Mouse (Mus musculus) left cerebral cortex, adult 2 months (tissue): Measurements from ENCODE around the gene Gapt. TPM values are rescaled to one million over a fixed set of nuclear protein-coding genes. Genes with fewer than 3 reads are reported as not detected.
A peak's percentile ranks its signal among the peaks of the same experiment; 100 is the strongest.
"Not testable (repeated sequence)": the region's sequence is repeated elsewhere in the genome, so short reads cannot be mapped to it uniquely, and the experiment has no call there.

Experiments
- DNase-seq, 2 experiments: peaks; one replicate each; pipeline ENCODE4 v3.0.0; 2021 to 2022; ENCODE audit warnings: low spot score in 2 of 2, mixed read lengths in 1 of 2; ENCODE audit errors: extremely low spot score in 1 of 2
- H3K27ac ChIP-seq: fragments of 200-600 bp; 2 replicates; pipeline ENCODE4 v1.8.1; 2022
- H3K4me3 ChIP-seq: fragments of 200-600 bp; 2 replicates; pipeline ENCODE4 v1.8.1; 2022
- CTCF ChIP-seq: fragments of 200-600 bp; IDR thresholded peaks from 2 replicates; pipeline ENCODE4 v1.8.1; 2022; ENCODE audit warnings: antibody characterized with exemption, mild to moderate bottlenecking, moderate library complexity
- intact Hi-C: fragments of 180-260 bp; cut with DNase I; formaldehyde crosslinking; loops from one replicate; pipeline ENCODE4 v1.15.1; 2025
- long read RNA-seq, 2 experiments: library from polyadenylated mRNA; stranded (forward); transcript quantifications; one replicate each; pipeline ENCODE4 v2.0.0; 2021; ENCODE audit warnings: borderline mapping rate in 2 of 2
- total RNA-seq, 2 experiments: library from RNA; stranded (reverse); gene quantifications; 2 replicates each; pipeline ENCODE4 v1.2.3; 2021

Gene Gapt
- not detected for total RNA-seq
- long read RNA-seq, experiment 1, result 0 reads
- long read RNA-seq, experiment 2, result 0 reads

DNA sequence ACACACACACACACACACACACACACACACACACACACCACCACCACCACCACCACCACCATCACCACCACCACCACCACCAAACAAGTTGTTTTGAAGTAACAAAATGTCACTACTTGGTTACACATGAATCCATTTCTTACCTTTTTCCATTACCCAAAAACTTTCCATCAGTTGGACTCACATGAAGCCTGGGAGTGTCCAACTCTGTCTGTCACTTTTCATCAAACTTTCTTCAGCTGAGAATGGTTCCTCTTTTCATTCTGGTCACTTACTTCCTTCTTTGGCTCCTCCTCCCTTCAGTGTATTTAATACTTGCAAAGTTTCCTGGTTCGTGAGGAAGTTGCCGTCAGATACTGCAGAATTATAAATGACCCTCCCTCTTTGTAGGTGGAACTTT is at the start of gene Gapt:
Gapt (minus strand) TSS at position 259 of the 400 bp plus-strand sequence.
- Histone ChIP-seq H3K4me3 (no peak within 1 kb of the TSS), H3K27ac (no peak within 1 kb of the TSS)
- no peak for TF ChIP-seq CTCF
- intact Hi-C loops, result no loop called here
- no peak for DNase-seq

GRCm38 (mm10) chr13:110406152-110406551 is 49.2 kb upstream of the Gapt start:
- H3K4me3 ChIP-seq, result no peak overlapping the region
- intact Hi-C loops, result no loop called here
- no peak for TF ChIP-seq CTCF
- H3K27ac ChIP-seq, result no peak overlapping the region
- DNase-seq, result no peak

DNA sequence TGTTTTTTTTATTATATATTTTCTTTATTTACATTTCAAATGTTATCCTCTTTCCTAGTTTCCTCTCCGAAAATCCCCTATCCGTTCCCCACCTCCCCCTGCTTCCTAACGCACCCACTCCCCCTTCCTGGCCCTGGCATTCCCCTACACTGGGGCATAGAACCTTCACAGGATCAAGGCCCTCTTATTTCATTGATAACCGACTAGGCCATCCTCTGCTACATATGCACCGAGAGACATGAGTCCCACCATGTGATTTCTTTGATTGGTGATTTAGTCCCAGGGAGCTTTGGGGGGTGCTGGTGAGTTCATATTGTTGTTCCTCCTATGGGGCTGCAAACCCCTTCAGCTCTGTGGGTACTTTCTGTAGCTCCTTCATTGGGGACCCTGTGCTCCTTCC is 47.7 kb upstream of the Gapt start:
- intact Hi-C loops, result loop anchor here (5.0 kb wide), 2 partner anchors 88 to 138 kb away; no protein-coding TSS in a partner anchor
- not testable (repeated sequence) for DNase-seq, H3K27ac ChIP-seq, H3K4me3 ChIP-seq

- no peak for DNase-seq
- no peak for TF ChIP-seq CTCF
- intact Hi-C loops, result loop anchor here (5.0 kb wide), 2 partner anchors 88 to 138 kb away; no protein-coding TSS in a partner anchor
- Histone ChIP-seq H3K27ac (no peak overlapping the region), H3K4me3 (no peak overlapping the region)
Measured at GRCm38 (mm10) chr13:110404059-110404458, 47.1 kb upstream of the Gapt start.

DNA sequence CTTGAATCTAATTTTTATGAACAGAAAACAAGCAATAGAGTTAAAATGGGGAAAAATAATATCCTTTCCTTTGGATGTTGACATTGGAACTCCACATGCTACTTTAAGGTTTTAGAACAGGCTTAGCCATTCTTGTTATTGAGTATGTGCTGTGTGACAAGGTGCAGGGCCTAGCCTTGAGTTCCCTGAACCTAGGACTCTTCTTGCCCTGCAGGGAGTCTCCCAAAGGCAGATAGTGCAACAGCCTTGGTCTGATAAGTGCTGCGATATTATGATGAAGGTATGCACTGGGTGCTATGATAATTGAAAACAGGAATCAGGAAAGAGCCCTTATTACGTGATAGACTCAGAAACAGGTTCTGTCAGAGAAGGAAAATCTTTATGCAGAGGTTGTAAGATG is 44.9 kb upstream of the Gapt start:
- Histone ChIP-seq H3K27ac (no peak overlapping the region), H3K4me3 (no peak overlapping the region)
- intact Hi-C loops, result loop anchor here (2.0 to 5.0 kb wide), 3 partner anchors 90 to 157 kb away; no protein-coding TSS in a partner anchor
- TF ChIP-seq CTCF, result no peak
- DNase-seq, result no peak

- no peak for DNase-seq
- Histone ChIP-seq H3K27ac (peak overlapping the region; percentile 11; the same call in 1 of the 2 replicates), H3K4me3 (no peak overlapping the region; the same call in 1 of the 2 replicates)
- intact Hi-C loops, result loop anchor here (5.0 kb wide), 2 partner anchors 91 to 141 kb away; no protein-coding TSS in a partner anchor
- TF ChIP-seq CTCF, result no peak
Measured at GRCm38 (mm10) chr13:110401443-110401842, 44.4 kb upstream of the Gapt start.

GRCm38 (mm10) chr13:110398513-110399270 is 41.7 kb upstream of the Gapt start:
- peak overlapping the region; percentile 93 for H3K4me3 ChIP-seq
- peak overlapping the region; percentile 77 for H3K27ac ChIP-seq
- intact Hi-C loops, result loop anchor here (1.0 to 5.0 kb wide), 3 partner anchors 159 to 344 kb away; no protein-coding TSS in a partner anchor
- DNase-seq, result peak in 1 of 2 experiments; percentile 20
- no peak for TF ChIP-seq CTCF

- DNase-seq, result peak in 1 of 2 experiments; percentile 24
- Histone ChIP-seq H3K4me3 (peak overlapping the region; percentile 93), H3K27ac (peak overlapping the region; percentile 77)
- no peak for TF ChIP-seq CTCF
- intact Hi-C loops, result loop anchor here (1.0 to 5.0 kb wide), 3 partner anchors 160 to 345 kb away; no protein-coding TSS in a partner anchor
Measured at GRCm38 (mm10) chr13:110397750-110398149, 40.8 kb upstream of the Gapt start.

GRCm38 (mm10) chr13:110395916-110396685 is 39.1 kb upstream of the Gapt start:
- DNase-seq, result no peak
- TF ChIP-seq CTCF, result no peak
- Histone ChIP-seq H3K27ac (peak overlapping the region; percentile 99), H3K4me3 (peak overlapping the region; percentile 93)
- intact Hi-C loops, result loop anchor here (2.0 to 5.0 kb wide), 4 partner anchors 161 to 346 kb away; no protein-coding TSS in a partner anchor

DNA sequence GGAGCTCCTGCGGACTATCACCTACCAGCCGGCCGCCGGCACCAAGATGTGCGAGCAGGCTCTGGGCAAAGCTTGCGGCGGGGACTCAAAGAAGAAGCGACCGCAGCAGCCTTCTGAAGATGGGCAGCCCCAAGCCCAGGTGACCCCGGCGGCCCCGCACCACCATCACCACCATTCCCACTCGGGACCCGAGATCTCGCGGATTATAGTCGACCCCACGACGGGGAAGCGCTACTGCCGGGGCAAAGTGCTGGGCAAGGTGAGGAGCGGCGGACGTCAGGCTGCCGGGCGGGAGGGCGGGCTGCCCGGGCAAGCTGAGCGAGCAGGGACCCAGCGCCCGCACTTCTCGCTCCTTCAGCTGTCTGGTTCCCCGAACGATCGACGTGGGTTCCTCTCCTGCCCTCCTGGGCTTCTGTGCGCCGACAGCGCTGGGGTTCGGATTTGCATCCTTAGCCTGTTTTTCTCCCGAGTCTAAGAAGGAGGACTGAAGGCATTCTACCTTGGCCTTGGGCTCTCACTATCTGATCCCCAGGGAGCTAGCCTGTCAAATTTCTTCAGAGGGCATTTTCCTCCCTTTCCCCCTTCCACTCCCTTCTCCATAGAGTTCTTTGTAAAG is 38.3 kb upstream of the Gapt start:
- no peak for DNase-seq
- intact Hi-C loops, result loop anchor here (2.0 to 5.0 kb wide), 4 partner anchors 162 to 347 kb away; no protein-coding TSS in a partner anchor

More for the DNA sequence above, 38.3 kb upstream of the Gapt start:
- no peak for TF ChIP-seq CTCF
- H3K4me3 ChIP-seq, result peak overlapping the region; percentile 93
- H3K27ac ChIP-seq, result peak overlapping the region; percentile 99
